Mouse (Mus musculus) erythroid progenitor cell, adult 5-6 weeks (primary cell): ENCODE data around the gene Gm21977. TPM values are rescaled to one million over a fixed set of nuclear protein-coding genes. Genes with fewer than 3 reads are reported as not detected.
"Not testable (repeated sequence)": the region's sequence is repeated elsewhere in the genome, so short reads cannot be mapped to it uniquely, and the experiment has no call there.

ENCODE experiments used
- ATAC-seq: replicated peaks from 2 replicates; pipeline ENCODE4 v1.8.0; 2016; ENCODE audit warnings: moderate number of reproducible peaks, mild to moderate bottlenecking, moderate TSS enrichment, inconsistent platforms; ENCODE audit not compliant: poor library complexity, low FRiP score, severe bottlenecking
- total RNA-seq, 2 experiments: library from RNA; stranded (forward) in 1 of 2; stranded (reverse) in 1 of 2; fragments of 150-400 nt in 1 of 2; fragments of 186-747, 209-891 nt in 1 of 2; gene quantifications; 2 replicates each; pipeline versions ENCODE4 v1.2.3 to v1.2.4; 2015 to 2017; ENCODE audit warnings: low replicate concordance in 2 of 2

Gene Gm21977
- not detected in 2 replicates for total RNA-seq (2015; ENCODE audit: low replicate concordance)
- total RNA-seq (2017; ENCODE audit: low replicate concordance): not detected in 2 replicates

DNA sequence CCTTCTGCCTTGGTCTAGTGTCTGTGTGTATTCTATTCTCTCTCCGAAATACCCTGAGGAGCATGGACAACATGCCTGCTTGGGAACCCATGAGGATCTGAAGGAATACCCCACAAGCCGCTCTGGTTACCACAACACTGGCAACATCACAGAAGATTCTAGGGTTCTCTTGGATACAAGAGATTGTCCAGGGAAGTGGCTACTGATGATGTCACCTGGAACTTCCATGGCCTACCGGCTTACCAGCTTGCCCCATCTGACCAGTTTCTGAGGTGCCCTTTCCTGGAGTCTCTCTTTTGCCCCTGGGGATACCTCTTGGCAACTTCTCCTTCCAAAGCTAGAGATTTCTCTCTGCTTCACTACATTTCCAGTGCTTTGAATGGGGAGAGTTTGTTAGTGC, at the start of gene Gm21977:
Gene Gm21977 (minus strand): TSS at position 101 of the 400 bp plus-strand sequence.
- not testable (repeated sequence) for ATAC-seq

Other genes with a start within 250 kb of the Gm21977 start
- gene Gm3633, start 211.6 kb downstream of the Gm21977 start, total RNA-seq (2015; ENCODE audit: low replicate concordance): not detected in 2 replicates
- gene Gm3633, start 211.6 kb downstream of the Gm21977 start, total RNA-seq (2017; ENCODE audit: low replicate concordance): not detected in 2 replicates
- gene Gm10378, start 197.5 kb downstream of the Gm21977 start, total RNA-seq (2015; ENCODE audit: low replicate concordance): not detected in 2 replicates
- gene Gm10378, start 197.5 kb downstream of the Gm21977 start, total RNA-seq (2017; ENCODE audit: low replicate concordance): not detected in 2 replicates
- not detected in 2 replicates for gene Gm3015, start 84.7 kb downstream of the Gm21977 start, total RNA-seq (2015; ENCODE audit: low replicate concordance)
- gene Gm3015, start 84.7 kb downstream of the Gm21977 start, total RNA-seq (2017; ENCODE audit: low replicate concordance): not detected in 2 replicates
- not detected in 2 replicates for gene Gm10377, start 55.5 kb downstream of the Gm21977 start, total RNA-seq (2015; ENCODE audit: low replicate concordance)
- gene Gm10377, start 55.5 kb downstream of the Gm21977 start, total RNA-seq (2017; ENCODE audit: low replicate concordance): not detected in 2 replicates
- gene Gm8082, start 140.1 kb upstream of the Gm21977 start, total RNA-seq (2015; ENCODE audit: low replicate concordance): not detected in 2 replicates
- gene Gm8082, start 140.1 kb upstream of the Gm21977 start, total RNA-seq (2017; ENCODE audit: low replicate concordance): not detected in 2 replicates
- gene Gm10376, start 162.2 kb upstream of the Gm21977 start, total RNA-seq (2015; ENCODE audit: low replicate concordance): not detected in 2 replicates
- not detected in 2 replicates for gene Gm10376, start 162.2 kb upstream of the Gm21977 start, total RNA-seq (2017; ENCODE audit: low replicate concordance)
- not detected in 2 replicates for gene Gm8094, start 223.2 kb upstream of the Gm21977 start, total RNA-seq (2015; ENCODE audit: low replicate concordance)
- gene Gm8094, start 223.2 kb upstream of the Gm21977 start, total RNA-seq (2017; ENCODE audit: low replicate concordance): not detected in 2 replicates
- not detected in 2 replicates for gene Gm8104, start 247.1 kb upstream of the Gm21977 start, total RNA-seq (2015; ENCODE audit: low replicate concordance)
- not detected in 2 replicates for gene Gm8104, start 247.1 kb upstream of the Gm21977 start, total RNA-seq (2017; ENCODE audit: low replicate concordance)